Mouse (Mus musculus): ENCODE results near the gene Mapkapk5.

The Mapkapk5 gene

DNA sequence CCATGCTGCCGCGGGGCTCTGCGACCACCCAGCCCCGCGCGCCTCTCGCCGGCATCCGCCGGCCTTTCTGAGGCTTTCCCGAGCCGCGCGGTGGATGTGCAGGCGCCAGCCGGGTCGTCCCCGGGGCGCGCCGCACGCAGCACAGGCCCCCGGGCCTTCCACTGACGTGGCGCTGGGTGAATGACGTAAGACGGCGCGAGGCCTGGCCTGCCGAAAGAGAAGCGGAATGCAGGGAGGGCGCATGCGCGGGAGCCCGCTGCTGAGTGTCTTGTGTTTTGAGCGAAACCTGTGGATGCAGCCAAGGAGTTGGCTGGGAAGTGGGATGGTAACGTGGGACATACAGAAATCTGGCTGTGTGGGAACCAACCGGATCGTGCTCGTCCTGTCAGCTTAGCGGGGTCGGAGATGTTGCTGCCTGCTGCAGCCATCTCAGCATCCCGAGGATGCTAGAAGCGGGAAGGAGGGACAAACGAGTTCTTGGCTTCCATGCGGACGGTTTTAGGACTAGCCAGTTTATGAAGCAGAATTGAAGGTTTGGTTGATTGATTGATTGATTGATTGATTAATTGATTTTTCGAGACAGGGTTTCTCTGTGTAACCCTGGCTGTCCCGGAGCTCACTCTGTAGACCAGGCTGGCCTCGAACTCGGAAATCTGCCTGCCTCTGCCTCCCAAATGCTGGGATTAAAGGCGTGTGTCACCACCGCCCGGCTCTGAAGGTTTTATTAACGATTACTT, at the start of gene Mapkapk5:
TSS of gene Mapkapk5 (minus strand) at position 113 of the 737 bp plus-strand sequence.
- DNase-seq (ENCODE audit: low spot score), result peak; percentile 97

DNA sequence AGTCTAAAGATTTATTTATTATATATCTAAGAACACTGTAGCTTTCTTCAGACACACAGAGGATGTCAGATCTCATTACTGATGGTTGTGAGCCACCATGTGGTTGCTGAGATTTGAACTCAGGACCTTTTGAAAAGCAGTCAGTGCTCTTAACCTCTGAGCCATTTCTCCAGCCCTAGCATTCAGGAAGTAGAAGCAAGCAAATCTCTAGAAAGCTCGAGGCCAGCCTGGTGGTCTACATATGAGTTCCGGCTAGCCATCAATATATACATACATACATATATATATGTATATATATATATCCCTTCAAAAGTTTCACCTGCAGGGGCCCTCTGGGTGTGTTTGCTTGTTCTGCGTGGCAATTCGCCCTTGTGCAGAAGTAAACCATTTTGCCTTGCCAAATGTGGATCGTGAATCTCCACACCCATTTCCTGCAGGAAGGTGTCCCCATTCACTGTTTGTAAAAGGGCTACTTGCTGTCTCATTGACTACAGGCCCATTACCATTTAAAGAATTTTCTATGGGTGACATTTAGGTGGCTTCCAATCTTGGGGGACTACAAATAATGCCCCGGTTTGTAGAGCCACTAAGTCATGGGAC, 49.1 kb upstream of the Mapkapk5 start:
- DNase-seq (ENCODE audit: low spot score), result no peak

GRCm38 (mm10) chr5:121593451-121594401, 48.0 kb upstream of the Mapkapk5 start, which contains the start of gene Aldh2:
Aldh2 (minus strand) TSS chr5:121593824.
- DNase-seq (ENCODE audit: low spot score), result peak; percentile 81

DNA sequence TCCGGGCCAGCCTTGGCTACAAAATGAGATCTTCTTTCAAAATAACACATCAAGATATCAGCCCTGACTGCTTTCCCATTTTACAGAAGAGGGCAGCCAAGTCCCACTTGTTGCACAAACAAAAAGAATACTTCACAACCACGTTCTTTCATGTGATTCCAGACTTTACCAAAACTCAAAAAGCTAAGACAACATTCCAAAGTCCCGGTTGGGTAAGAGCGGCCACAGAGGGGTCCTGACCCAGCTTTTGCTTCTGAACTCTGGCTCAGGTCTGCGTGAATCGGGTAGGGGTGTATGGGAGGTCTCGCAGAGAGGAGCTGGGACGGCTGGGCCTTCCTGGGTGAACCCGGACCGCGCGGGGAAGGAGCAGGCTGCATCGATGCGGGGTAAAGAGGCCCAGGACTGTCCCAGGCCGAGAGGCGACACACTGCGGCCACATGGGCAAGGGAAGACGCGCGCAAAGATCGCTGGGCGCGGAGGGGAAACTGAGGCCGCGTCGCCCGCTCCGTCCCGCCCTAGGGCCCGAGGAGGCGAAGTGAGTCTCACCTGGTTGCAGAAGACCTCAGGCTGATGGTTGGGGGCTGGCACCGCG, 47.2 kb upstream of the Mapkapk5 start:
- no peak for DNase-seq (ENCODE audit: low spot score)

DNA sequence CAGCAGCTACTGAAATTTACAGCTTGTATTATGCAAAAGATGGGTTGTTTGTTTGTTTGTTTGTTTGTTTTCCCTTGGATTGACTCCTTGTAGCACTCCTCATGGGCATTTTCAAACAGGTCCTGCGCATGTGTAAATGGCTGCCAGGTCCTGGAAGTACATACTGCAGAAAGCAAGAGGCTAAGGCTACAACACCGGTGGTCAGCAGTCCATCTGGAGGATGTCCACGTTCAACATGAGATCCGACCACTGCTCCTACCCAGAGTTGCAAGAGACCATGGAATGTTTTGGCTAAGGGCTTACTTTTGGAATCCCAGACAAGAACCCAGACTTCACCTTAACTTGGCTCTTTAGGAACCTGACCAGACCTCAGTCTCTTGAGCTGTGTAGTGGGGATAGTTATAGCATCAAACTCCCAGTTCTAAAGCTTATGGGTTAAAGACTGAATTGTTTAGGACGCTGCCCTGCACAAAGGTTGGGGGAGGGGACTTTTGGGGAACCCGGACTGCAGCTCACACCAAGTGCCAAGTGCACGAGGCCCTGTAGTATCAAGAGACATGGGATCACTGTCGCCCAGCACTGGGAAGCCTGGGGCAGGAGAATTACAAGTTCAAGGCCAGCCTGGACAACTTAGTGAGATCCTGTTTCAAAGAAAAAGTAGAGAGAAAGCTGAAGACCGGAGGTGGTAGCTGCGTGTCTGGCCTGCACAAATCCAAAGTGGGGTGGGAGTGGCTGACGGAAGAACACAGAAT, 46.5 kb upstream of the Mapkapk5 start:
- no peak for DNase-seq (ENCODE audit: low spot score)

GRCm38 (mm10) chr5:121591417-121592063, 45.8 kb upstream of the Mapkapk5 start:
- DNase-seq (ENCODE audit: low spot score), result no peak

DNA sequence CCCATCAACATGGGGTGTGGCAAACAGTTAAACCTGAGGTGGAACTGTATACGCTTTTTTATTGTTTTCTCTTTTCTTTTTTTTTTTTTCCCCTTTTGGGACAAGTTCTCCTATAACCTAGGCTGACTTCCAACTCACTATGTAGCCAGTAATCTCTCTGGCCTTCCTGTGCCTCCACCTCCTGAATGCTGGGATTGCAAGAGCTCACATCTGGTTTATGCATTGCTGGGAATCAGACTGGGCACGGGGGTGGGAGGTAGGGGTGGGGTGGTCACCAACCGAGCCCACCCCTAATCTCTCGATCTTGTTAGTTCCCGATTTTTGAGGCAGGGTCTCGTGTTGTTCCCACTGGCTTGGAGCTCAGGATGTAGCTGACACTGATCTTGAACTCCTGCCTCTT, 44.2 kb upstream of the Mapkapk5 start:
- DNase-seq (ENCODE audit: low spot score), result no peak

DNA sequence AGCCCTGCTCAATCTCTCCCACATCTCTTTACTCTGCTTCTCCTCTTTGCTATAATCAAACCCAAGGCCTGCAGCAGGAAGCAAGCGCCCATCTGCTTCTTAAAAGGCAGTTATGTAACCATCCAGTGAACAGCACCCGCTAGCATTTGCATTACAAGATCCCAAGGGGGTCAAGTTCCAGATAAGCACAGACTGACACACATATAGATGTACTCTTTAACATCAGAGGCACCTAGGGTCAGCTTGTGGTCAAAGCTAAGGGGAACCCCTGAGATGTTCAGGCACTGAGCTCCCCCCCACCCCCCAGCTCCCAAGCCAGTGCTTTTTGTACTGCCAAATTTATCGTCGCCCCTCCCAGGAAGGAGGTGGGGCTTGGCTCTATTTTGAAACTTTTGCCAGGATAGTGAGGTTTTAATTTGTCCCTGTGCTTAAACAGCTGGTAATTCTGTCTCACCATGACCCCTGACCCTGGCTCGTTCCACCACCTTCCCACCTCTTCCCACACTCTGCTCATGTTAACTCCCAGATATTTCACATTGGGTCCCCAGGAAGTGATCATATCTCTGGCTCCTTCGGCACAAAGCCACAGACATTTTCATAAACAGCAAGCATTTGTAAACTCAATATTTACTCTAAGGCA, 40.8 kb upstream of the Mapkapk5 start:
- DNase-seq (ENCODE audit: low spot score), result peak; percentile 66

- no peak for DNase-seq (ENCODE audit: low spot score)
Measured at GRCm38 (mm10) chr5:121585699-121586098, 40.0 kb upstream of the Mapkapk5 start.

- no peak for DNase-seq (ENCODE audit: low spot score)
Measured at GRCm38 (mm10) chr5:121585005-121585404, 39.3 kb upstream of the Mapkapk5 start.

DNA sequence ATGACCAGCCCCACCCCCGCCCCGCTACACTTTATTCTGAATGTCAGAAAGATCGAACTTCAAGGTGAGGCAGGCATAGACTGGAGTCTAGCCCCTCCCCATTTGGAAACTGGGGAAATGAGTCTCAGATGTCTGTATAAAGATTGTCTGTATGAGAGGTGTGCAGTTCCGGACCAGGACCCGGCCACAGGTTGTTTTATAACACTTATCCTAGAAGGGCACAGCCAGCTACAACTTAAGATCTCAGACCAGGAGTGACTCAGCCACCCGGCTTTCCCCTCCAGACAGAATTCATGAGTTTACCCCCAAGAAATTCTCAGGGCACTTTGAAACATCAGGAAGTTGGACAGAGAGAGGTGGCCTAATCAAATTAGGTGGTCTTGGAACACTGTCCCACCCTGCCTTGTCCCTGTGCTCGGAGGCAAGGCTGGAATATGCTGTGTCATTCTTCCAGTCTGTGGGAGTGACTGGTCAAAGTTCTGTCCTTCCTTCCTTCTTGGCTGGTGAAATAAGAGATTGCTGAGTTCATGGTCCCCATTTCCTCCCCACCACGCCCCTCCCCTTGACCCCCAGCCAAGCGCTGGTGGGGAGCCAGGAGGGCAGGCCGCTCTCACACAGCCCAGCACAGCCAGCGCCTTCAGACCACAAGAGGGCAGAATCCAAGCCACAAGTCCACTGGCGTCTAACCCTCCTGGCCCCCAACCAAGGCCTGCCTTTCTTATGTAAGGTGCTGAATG, 38.2 kb upstream of the Mapkapk5 start:
- peak; percentile 83 for DNase-seq (ENCODE audit: low spot score)

- no peak for DNase-seq (ENCODE audit: low spot score)
Measured at GRCm38 (mm10) chr5:121581945-121582344, 36.2 kb upstream of the Mapkapk5 start.

DNA sequence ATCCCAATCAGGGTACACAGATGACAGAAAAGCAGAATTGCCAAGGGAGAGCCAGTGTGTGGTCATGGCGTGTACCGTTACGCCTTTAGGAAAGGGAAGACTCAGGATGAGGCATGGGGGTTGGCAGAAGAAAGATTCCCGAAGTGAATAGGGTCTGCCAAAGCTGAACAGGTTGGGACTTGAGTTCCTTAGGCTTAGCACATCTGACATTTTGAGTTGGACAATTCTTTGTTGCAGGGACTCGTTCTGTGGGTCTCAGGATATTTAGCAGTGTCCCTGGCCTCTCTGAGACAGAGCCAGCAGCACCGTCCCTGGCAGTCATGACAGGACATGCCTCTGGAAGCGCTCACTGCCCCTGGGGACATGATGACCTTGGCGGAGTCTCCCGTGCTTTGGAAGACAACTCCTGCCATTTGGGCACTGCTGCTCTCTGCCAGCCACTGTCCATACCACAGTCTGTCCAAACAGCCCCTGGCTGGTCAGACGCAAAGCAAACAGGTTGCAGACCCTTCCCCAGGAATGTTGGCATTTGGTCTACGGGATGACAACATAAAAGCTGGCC, 31.3 kb upstream of the Mapkapk5 start:
- no peak for DNase-seq (ENCODE audit: low spot score)

DNA sequence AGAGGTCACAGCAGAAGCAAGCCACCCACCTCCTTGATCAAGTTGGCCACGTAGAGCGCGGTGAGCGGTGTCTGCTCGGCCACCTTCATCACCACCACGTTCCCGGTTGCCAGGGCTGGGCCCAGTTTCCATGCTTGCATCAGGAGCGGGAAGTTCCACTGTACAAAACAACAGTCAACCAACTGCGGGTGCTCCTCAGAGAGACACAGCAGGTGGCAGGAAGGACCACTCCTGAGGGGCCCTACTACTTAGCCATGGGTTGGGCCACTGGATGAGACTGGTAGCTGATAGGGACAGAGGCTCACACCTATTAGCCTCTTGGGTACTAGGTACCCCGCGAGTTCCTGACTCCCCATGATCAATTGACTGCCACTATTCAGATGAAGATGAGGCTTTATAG, 30.2 kb upstream of the Mapkapk5 start:
- no peak for DNase-seq (ENCODE audit: low spot score)

DNA sequence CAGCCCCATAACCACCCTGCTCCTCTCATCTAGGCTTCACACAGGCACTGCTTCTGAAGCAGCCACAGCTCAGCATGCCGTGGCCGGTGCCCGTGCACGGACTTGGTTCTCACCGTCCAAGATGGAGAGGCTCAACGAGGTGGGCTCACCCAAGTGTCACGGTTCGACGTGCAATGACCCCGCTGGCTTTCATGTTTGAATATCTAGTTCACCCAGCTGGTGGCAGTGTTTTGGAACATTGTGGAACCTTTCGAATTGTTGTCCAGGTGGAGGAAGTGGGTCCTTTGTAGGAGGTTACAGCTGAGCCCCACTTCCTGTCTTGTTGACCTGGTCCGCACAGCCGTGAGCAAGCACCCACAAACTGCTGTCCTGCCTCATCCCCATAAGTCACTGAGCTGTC, 28.4 kb upstream of the Mapkapk5 start:
- no peak for DNase-seq (ENCODE audit: low spot score)

- no peak for DNase-seq (ENCODE audit: low spot score)
Measured at GRCm38 (mm10) chr5:121570787-121571186, 25.1 kb upstream of the Mapkapk5 start.

- no peak for DNase-seq (ENCODE audit: low spot score)
Measured at GRCm38 (mm10) chr5:121569881-121570420, 24.2 kb upstream of the Mapkapk5 start.

- no peak for DNase-seq (ENCODE audit: low spot score)
Measured at GRCm38 (mm10) chr5:121566035-121566681, 20.5 kb upstream of the Mapkapk5 start.
